Mouse (Mus musculus): ENCODE data around the gene Cdk2ap2. TPM values are rescaled to one million over a fixed set of nuclear protein-coding genes. Genes with fewer than 3 reads are reported as not detected.

The Cdk2ap2 gene
- polyA plus RNA-seq, 1 experiment, result 47.3 TPM

DNA sequence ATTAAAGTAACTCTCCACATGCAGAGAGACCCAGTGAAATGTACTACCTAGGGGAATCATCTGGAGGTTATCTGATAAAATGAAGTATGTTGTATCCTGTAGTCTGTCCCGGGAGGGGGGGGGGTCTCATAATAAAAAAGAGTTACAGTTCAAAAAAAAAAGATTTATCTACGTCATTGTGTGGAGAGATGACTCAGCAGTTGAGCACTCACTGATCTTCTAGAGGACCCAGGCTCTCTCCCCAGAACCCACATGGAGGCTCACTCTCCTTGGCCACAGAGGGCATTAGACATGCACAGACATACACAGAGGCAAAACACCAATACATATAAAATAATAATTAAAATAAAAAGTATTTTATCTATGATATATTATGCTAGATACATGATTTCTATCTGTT is 5.6 kb upstream of the Cdk2ap2 start:
- Histone ChIP-seq H3K4me1 (ENCODE audit: control insufficient read depth, insufficient read depth, low read length) (no peaks in the 10 kb centered on the region), H3K27ac (ENCODE audit: insufficient read depth, low read length) (no peak overlapping the region), H3K4me3 (ENCODE audit: insufficient read depth, low read length) (no peak overlapping the region)
- no peak for TF ChIP-seq CTCF (IDR thresholded peaks at IDR 0.05; ENCODE audit: extremely low read depth, insufficient read depth, low read length)
- TF ChIP-seq POLR2A (IDR thresholded peaks at IDR 0.05; ENCODE audit: extremely low read depth, insufficient read depth, low read length), result no peak

DNA sequence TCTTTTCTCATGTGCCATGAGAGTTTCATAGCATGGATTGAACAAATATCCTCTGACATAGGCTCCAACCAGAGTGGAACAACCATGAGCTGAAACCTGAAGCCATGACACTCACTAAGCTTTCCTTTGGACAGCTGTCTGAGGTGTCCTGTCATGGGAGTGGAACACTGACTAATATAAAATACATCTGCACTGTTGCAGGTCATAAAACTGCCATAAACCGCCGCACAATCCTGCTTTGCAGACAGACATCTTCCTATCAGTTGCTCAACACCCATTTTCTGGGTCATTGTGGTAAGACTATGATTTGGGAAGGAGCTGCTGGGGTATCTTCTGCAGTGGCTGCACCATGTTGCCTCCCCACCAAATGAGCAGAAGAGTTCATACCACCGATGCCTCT is 4.2 kb upstream of the Cdk2ap2 start:
- Histone ChIP-seq H3K27ac (ENCODE audit: insufficient read depth, low read length) (no peak overlapping the region), H3K4me3 (ENCODE audit: insufficient read depth, low read length) (no peak overlapping the region), H3K4me1 (ENCODE audit: control insufficient read depth, insufficient read depth, low read length) (no peaks in the 10 kb centered on the region)
- TF ChIP-seq CTCF (IDR thresholded peaks at IDR 0.05; ENCODE audit: extremely low read depth, insufficient read depth, low read length) (no peak), POLR2A (IDR thresholded peaks at IDR 0.05; ENCODE audit: extremely low read depth, insufficient read depth, low read length) (no peak)

DNA sequence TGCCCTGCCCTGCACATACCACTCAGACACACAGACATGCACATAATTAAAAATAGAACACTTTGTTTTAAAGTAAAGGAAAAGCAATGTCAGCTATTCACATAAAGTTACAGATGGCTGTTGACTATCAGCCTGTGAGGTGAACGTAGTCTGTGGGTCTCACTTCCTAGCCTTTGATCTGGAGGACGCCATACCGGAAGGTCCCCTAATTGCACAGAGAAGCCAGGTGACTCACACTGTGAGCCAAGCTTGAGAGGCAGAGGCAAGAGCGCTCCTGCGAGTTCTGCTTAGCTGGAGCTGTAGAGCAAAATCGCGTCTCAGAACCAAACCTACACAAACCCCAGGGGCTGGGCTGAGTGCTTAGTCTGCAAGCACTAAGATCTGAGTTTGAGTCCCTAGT is 3.2 kb upstream of the Cdk2ap2 start:
- H3K27ac ChIP-seq (ENCODE audit: insufficient read depth, low read length), result no peak overlapping the region
- H3K4me1 ChIP-seq (ENCODE audit: control insufficient read depth, insufficient read depth, low read length), result no peaks in the 10 kb centered on the region
- TF ChIP-seq CTCF (IDR thresholded peaks at IDR 0.05; ENCODE audit: extremely low read depth, insufficient read depth, low read length), result no peak
- no peak for TF ChIP-seq POLR2A (IDR thresholded peaks at IDR 0.05; ENCODE audit: extremely low read depth, insufficient read depth, low read length)
- H3K4me3 ChIP-seq (ENCODE audit: insufficient read depth, low read length), result no peak overlapping the region

GRCm38 (mm10) chr19:4094348-4094747 is 2.6 kb upstream of the Cdk2ap2 start:
- Histone ChIP-seq H3K27ac (ENCODE audit: insufficient read depth, low read length) (no peak overlapping the region), H3K4me3 (ENCODE audit: insufficient read depth, low read length) (no peak overlapping the region), H3K4me1 (ENCODE audit: control insufficient read depth, insufficient read depth, low read length) (no peaks in the 10 kb centered on the region)
- TF ChIP-seq CTCF (IDR thresholded peaks at IDR 0.05; ENCODE audit: extremely low read depth, insufficient read depth, low read length) (no peak), POLR2A (IDR thresholded peaks at IDR 0.05; ENCODE audit: extremely low read depth, insufficient read depth, low read length) (no peak)

DNA sequence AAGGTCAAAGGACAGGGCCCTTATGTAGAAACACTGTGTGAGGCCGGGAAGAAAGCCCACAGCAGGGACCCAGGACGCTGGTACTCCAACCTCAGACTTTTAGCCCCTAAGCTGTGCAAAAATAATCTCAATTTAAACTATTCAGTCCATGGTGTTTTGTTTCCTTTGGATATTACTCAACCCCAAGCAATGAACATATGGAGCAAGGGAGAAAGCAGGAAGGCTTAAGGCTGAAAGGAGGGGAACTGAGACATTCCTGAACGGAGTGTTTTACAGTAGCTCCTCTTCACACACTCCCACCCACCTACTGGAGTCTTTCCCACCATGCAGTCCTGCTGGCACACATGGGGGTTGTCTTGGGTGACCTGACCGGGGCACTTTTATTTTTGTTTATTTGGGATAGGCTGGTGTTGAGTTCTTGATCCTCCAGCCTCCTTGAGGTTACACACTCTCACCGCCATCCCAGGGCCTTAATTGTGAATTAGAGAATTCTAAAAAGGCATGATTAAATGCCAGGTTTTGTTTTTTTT is 2.1 kb upstream of the Cdk2ap2 start:
- H3K27ac ChIP-seq (ENCODE audit: insufficient read depth, low read length), result no peak overlapping the region
- no peak overlapping the region for H3K4me3 ChIP-seq (ENCODE audit: insufficient read depth, low read length)
- no peak for TF ChIP-seq POLR2A (IDR thresholded peaks at IDR 0.05; ENCODE audit: extremely low read depth, insufficient read depth, low read length)
- no peak for TF ChIP-seq CTCF (IDR thresholded peaks at IDR 0.05; ENCODE audit: extremely low read depth, insufficient read depth, low read length)
- H3K4me1 ChIP-seq (ENCODE audit: control insufficient read depth, insufficient read depth, low read length), result no peaks in the 10 kb centered on the region

GRCm38 (mm10) chr19:4095802-4096201 is 1.2 kb upstream of the Cdk2ap2 start:
- H3K27ac ChIP-seq (ENCODE audit: insufficient read depth, low read length), result no peak overlapping the region
- H3K4me1 ChIP-seq (ENCODE audit: control insufficient read depth, insufficient read depth, low read length), result no peaks in the 10 kb centered on the region
- no peak for TF ChIP-seq CTCF (IDR thresholded peaks at IDR 0.05; ENCODE audit: extremely low read depth, insufficient read depth, low read length)
- TF ChIP-seq POLR2A (IDR thresholded peaks at IDR 0.05; ENCODE audit: extremely low read depth, insufficient read depth, low read length), result no peak
- no peak overlapping the region for H3K4me3 ChIP-seq (ENCODE audit: insufficient read depth, low read length)

- Histone ChIP-seq H3K27ac (ENCODE audit: insufficient read depth, low read length) (no peak overlapping the region), H3K4me1 (ENCODE audit: control insufficient read depth, insufficient read depth, low read length) (no peaks in the 10 kb centered on the region), H3K4me3 (ENCODE audit: insufficient read depth, low read length) (peak overlapping the region; percentile 52)
- TF ChIP-seq POLR2A (IDR thresholded peaks at IDR 0.05; ENCODE audit: extremely low read depth, insufficient read depth, low read length) (no peak), CTCF (IDR thresholded peaks at IDR 0.05; ENCODE audit: extremely low read depth, insufficient read depth, low read length) (no peak)
Measured at GRCm38 (mm10) chr19:4097441-4097825, 451 bp downstream of the Cdk2ap2 start.

DNA sequence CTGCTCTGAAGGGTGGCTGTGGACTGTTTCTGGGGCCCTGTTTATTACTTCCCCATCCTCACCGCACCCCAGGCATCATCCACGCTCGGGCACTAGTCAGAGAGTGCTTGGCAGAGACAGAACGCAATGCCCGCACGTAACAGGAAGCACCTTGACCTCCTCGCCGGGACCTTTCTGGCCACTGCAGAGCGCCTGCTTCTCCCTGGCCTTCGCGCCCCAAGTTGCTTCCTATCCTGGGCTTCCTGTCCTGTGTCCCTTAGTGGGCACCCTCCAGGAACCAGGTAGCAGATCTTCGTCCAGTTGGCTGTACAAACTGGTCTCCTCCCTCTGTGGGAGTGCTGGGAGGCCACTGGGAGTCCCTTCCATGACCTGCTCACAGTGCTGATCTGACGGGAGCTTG is 1.4 kb downstream of the Cdk2ap2 start:
- Histone ChIP-seq H3K4me1 (ENCODE audit: control insufficient read depth, insufficient read depth, low read length) (no peaks in the 10 kb centered on the region), H3K4me3 (ENCODE audit: insufficient read depth, low read length) (no peak overlapping the region), H3K27ac (ENCODE audit: insufficient read depth, low read length) (no peak overlapping the region)
- TF ChIP-seq CTCF (IDR thresholded peaks at IDR 0.05; ENCODE audit: extremely low read depth, insufficient read depth, low read length) (no peak), POLR2A (IDR thresholded peaks at IDR 0.05; ENCODE audit: extremely low read depth, insufficient read depth, low read length) (no peak)

GRCm38 (mm10) chr19:4099056-4099455 is 2.1 kb downstream of the Cdk2ap2 start:
- peak; percentile 86 for TF ChIP-seq CTCF (IDR thresholded peaks at IDR 0.05; ENCODE audit: extremely low read depth, insufficient read depth, low read length)
- TF ChIP-seq POLR2A (IDR thresholded peaks at IDR 0.05; ENCODE audit: extremely low read depth, insufficient read depth, low read length), result no peak; the same call in 1 of the 2 replicates
- no peak overlapping the region for H3K27ac ChIP-seq (ENCODE audit: insufficient read depth, low read length)
- no peaks in the 10 kb centered on the region for H3K4me1 ChIP-seq (ENCODE audit: control insufficient read depth, insufficient read depth, low read length)
- H3K4me3 ChIP-seq (ENCODE audit: insufficient read depth, low read length), result no peak overlapping the region; the same call in 1 of the 2 replicates

DNA sequence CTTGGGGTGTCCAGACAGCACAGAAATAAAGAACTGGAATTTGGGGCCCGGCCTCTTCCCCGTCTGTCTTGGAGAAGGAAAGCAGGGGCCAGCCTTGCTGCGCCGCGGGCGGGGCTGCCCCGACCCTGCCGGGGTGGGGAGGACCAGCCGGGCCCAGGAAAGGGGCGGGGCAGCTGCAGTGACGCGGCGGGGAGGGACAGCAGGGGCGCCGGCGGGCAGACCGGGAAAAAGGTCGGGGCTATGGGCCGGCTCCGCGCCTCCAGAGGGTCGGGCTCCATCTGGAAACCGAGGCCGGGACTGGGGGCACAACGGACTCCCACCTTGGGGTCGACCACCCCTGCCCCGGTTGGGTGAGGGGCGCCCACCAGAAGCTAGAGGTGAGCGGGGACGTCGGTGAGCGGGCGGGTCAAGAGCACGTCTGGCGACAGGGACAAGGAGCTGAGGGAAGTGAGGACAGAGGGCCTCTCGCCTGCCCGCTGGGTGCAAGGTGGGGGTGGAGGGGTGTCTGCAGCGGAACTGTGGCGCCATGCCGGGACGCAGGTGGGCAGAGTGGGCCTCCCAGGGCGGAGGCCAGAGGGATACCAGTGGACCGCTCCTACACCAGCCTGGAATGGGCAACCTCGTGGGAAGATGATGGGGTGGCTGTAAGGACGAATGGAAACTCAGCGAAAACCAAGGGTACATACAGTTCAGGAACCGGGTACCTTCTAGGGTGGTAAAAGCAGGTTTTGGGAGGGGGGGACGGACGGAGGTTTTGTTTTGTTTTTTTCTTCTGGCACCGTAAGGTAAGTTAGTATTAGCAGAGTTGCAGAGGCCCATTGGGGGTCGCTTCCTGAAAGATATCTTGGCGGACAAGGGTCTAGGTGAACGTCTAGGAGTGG is 3.1 kb downstream of the Cdk2ap2 start, which contains the start of gene Pitpnm1:
Gene Pitpnm1 (plus strand): TSS at position 162 of the 881 bp plus-strand sequence.
- H3K4me1 ChIP-seq (ENCODE audit: control insufficient read depth, insufficient read depth, low read length), result no peaks in the 10 kb centered on the region
- no peak for TF ChIP-seq CTCF (IDR thresholded peaks at IDR 0.05; ENCODE audit: extremely low read depth, insufficient read depth, low read length)
- TF ChIP-seq POLR2A (IDR thresholded peaks at IDR 0.05; ENCODE audit: extremely low read depth, insufficient read depth, low read length), result no peak
- peak within 1 kb of the TSS; percentile 95 for H3K4me3 ChIP-seq (ENCODE audit: insufficient read depth, low read length)
- peak within 1 kb of the TSS; percentile 87 for H3K27ac ChIP-seq (ENCODE audit: insufficient read depth, low read length)
